Mouse (Mus musculus): ENCODE measurements around the gene Pold2.

Pold2 gene

DNA sequence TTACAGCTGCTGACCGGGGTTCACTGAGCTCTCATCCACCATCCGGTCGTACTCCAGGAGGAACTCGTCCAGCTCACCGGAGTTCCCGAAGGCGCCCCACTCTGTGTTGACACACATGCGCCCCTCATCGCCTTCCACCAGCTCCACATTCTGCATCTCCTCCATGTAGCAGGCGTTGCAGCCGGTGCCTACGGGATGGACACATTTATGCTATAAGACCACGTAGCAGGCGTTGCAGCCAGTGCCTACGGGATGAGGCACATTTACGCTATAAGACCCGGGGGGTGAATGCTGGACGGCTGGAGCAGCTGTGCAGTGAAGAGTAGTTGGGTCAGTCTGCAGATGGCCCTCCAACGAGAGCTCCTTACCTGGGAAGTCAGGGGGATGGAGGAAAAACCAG is 26.3 kb upstream of the Pold2 start:
- CTCF ChIA-PET: interaction anchor here in 3 of 4 experiments (0.5 to 4.3 kb wide), 5 partner anchors 11 to 753 kb away, joined by 3 to 26 read pairs (median 4); partner anchors contain the start of gene Ykt6 (in 1 of the 3)
- POLR2A ChIA-PET: interaction anchor here in 3 of 4 experiments (0.7 to 1.7 kb wide), 9 partner anchors 17 to 142 kb away, joined by 3 to 4 read pairs (median 3); partner anchors contain the start of genes Gck (in 1 of the 3) and Urgcp (in 1 of the 3)

DNA sequence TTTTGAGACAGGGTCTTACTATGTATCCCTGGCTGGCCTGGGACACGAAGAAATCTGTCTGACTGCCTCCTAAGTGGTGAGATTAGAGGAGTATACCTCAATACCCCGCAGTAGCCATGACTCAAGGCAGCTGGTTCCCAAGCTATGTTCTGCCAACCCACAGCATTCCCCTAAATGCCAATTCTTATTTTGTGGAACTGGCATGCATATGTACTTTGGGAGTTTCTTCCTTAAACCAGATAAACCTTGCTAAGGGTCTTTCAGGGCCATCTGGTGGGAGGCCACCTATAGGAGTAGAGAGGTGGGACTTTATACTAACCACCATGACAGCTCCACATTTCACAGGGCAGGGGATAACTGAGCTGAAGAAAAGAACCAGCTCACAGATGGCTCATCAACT is 25.8 kb upstream of the Pold2 start:
- ChIA-PET CTCF (interaction anchor here (0.5 to 4.3 kb wide), 6 partner anchors 10 to 753 kb away, joined by 3 to 26 read pairs (median 4); partner anchors contain the start of gene Ykt6 (in 1 of the 4)), POLR2A (interaction anchor here in 3 of 4 experiments (0.7 to 1.7 kb wide), 10 partner anchors 17 to 142 kb away, joined by 3 to 6 read pairs (median 3); partner anchors contain the start of genes Gck (in 1 of the 3) and Urgcp (in 1 of the 3))

DNA sequence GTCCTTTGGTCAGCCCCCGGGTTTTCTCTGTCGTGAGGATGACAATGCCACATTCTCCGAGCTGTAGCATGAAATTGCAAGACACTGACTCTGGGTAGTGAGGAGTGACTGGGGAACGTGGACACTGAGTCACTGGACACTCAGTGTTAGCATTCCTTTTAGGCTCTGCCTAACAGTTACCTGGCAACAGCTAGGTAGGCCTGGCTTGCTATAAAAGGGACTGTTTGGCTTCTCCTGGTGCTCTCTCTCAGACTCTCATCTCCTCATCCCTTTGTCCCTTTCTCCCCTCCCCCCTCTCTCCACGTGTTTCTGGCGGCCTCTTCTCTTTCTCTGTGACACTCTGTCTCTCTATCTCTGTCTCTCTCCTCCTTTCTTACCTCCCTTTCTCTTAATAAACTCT is 24.3 kb upstream of the Pold2 start:
- CTCF ChIA-PET: interaction anchor here (0.6 to 4.3 kb wide), 5 partner anchors 11 to 164 kb away, joined by 4 to 26 read pairs (median 5); no protein-coding TSS in a partner anchor
- POLR2A ChIA-PET: interaction anchor here in 3 of 4 experiments (0.6 to 1.2 kb wide), 6 partner anchors 13 to 803 kb away, joined by 3 to 5 read pairs (median 3); partner anchors contain the start of genes Dbnl (in 1 of the 3), Ewsr1 (in 1 of the 3), Pold2 (in 1 of the 3) and Rhbdd3 (in 1 of the 3)

DNA sequence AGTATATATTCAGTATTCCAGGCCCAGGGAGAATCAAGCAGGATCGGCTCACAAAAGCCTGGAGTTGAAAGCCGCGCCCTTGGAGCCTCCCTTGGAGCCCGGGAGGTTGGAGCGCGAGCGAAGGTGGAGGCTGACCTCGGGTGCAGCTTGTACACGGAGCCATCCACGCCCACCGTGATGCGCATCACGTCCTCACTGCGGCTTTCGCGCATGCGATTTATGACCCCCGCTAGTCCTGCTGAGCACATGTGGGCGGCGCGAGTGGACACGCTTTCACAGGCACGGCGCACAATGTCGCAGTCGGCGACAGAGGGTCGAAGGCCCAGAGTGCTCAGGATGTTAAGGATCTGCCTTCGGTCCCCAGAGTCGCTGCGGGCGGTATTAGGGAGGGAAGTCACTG is 23.9 kb upstream of the Pold2 start:
- ChIA-PET CTCF (interaction anchor here in 2 of 4 experiments (2.4 to 4.3 kb wide), 2 partner anchors 15 kb away, joined by 8 to 26 read pairs; no protein-coding TSS in a partner anchor), POLR2A (interaction anchor here in 2 of 4 experiments (0.6 to 1.8 kb wide), 5 partner anchors 16 to 622 kb away, joined by 3 to 5 read pairs (median 3); partner anchors contain the start of gene Pold2 (in 1 of the 2))

DNA sequence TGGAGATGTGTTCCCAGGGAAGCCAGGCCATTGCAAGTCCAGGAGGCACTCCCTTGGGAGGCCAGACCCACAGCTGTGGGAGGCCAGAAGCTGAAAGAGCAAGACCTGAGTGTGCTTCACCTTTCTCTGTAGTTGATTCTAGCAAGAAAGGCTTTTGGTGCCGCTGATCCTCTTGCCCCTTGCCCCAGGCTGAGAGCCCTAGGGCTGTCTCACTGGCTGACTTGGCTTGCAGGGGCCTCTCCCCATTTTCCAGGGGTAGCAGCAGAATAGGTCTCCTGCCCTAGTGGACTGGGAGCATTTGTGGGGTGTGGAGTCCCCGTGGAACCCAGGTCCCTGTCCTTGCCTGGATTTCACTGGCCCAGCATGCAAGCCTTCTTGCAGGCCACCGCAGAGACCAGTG is 23.2 kb upstream of the Pold2 start:
- ChIA-PET POLR2A (interaction anchor here in 2 of 4 experiments (0.8 to 1.8 kb wide), 6 partner anchors 9 to 140 kb away, joined by 3 to 5 read pairs (median 4); partner anchors contain the start of gene Pold2 (in 1 of the 2)), CTCF (interaction anchor here in 2 of 4 experiments (1.2 to 4.3 kb wide), 3 partner anchors 15 to 54 kb away, joined by 3 to 26 read pairs (median 8); partner anchors contain the start of gene Ykt6 (in 1 of the 2))

DNA sequence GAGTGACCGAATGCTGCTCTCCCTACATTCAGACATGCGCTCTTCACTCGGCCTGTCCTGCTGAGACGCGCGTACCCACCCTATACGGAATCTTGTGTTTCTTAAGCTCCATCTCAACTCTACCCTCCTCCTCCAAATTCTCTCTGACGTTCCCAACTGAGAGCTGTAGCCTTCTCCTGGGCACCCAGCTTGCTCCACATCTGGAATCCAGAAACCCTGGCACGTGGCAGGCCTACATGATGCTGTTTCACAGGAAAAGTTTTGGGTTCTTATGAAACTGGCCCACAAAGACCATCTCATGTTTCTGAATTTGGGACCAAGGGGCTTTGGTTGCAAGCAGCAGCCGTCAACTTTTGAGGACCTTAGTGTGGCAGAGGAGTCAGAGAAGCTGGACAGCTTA is 21.2 kb upstream of the Pold2 start:
- CTCF ChIA-PET: interaction anchor here in 2 of 4 experiments (1.2 to 5.5 kb wide), 4 partner anchors 10 to 54 kb away, joined by 3 to 48 read pairs (median 10); partner anchors contain the start of gene Pold2 (in 1 of the 2)
- POLR2A ChIA-PET: interaction anchor here in 1 of 4 experiments (0.7 to 3.4 kb wide), 2 partner anchors 14 to 20 kb away, joined by 3 to 20 read pairs; partner anchors contain the start of gene Pold2

DNA sequence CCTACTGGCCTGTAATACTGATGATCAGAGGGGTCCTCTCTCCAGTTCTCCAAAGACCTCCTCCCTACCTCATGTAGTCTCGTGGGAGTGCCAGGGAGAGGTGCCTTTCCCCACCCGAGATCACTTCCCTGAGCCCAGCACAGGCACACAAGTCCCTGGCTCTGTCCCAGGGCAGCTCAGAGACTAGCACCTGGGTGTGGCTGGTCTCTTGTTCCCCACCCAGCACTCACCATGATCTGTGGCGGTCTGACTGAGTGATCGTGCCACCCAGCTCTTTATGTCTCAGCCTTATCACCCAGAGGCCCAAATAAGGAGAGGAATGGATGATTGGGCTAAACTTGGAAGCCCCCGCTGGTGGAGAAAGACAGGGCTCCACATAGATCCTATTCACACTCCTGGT is 20.4 kb upstream of the Pold2 start, which contains the start of gene Myl7:
Gene Myl7, minus strand, starts transcription at position 252 of the 400 bp plus-strand sequence.
- ChIA-PET CTCF (interaction anchor here (0.6 to 5.5 kb wide), 13 partner anchors 8 to 198 kb away, joined by 3 to 51 read pairs (median 11); partner anchors contain the start of gene Pold2 (in 1 of the 4)), POLR2A (interaction anchor here in 2 of 4 experiments (0.6 to 3.4 kb wide), 14 partner anchors 8 to 575 kb away, joined by 3 to 20 read pairs (median 6); partner anchors contain the start of genes Dbnl (in 1 of the 2), Pold2 (in 1 of the 2) and Ykt6 (in 1 of the 2))

DNA sequence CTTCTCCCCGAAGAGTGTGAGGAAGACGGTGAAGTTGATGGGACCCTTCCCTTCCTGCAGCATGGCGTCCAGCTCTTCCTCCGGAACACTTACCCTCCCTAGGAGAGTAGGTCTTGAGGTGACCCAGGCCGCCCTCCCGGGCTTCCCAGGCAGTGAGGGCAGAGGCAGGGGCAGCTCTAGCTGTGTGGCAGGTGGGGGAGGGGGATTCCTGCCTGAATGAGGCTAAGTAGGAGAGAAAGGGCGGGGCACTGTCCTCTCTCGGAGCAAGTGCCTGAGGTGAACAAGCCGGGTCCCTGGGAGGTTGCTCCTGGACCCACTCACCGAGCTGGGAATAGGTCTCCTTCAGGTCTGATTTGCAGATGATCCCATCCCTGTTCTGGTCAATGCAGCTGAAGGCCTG is 19.7 kb upstream of the Pold2 start:
- ChIA-PET CTCF (interaction anchor here (0.7 to 5.5 kb wide), 20 partner anchors 9 to 109 kb away, joined by 3 to 51 read pairs (median 4); partner anchors contain the start of genes Gck (in 1 of the 4) and Pold2 (in 1 of the 4)), POLR2A (interaction anchor here (0.9 to 3.4 kb wide), 42 partner anchors 8 to 798 kb away, joined by 3 to 20 read pairs (median 4); partner anchors contain the start of genes Dbnl (in 2 of the 4), Pold2 (in 2 of the 4), Ykt6 (in 2 of the 4) and Aebp1 (in 1 of the 4))

DNA sequence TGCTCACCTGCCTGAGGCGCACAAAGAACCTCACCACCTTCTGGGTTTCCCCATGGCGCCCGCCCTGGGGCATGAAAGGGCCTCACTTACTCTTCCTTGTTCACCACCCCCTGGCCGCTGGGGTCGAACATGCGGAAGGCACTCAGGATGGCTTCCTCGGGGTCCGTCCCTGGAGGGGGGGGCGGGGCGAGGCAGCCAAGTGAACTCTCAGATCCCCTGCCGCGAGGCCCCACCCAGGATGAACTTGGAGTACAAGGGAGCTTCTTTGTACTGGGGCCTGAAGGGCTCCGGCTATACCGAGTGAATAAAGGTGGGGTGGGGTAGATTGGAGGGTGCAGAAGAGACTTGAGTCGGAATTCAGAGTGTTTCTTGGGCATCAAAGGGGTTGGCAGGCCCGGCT is 19.1 kb upstream of the Pold2 start:
- CTCF ChIA-PET: interaction anchor here (0.5 to 5.5 kb wide), 18 partner anchors 9 to 606 kb away, joined by 3 to 51 read pairs (median 5); partner anchors contain the start of genes Gck (in 1 of the 4) and Pold2 (in 1 of the 4)
- POLR2A ChIA-PET: interaction anchor here (0.6 to 3.4 kb wide), 44 partner anchors 9 to 797 kb away, joined by 3 to 20 read pairs (median 4); partner anchors contain the start of genes Dbnl (in 2 of the 4), Pold2 (in 2 of the 4), Aebp1 (in 1 of the 4) and Polm (in 1 of the 4)

DNA sequence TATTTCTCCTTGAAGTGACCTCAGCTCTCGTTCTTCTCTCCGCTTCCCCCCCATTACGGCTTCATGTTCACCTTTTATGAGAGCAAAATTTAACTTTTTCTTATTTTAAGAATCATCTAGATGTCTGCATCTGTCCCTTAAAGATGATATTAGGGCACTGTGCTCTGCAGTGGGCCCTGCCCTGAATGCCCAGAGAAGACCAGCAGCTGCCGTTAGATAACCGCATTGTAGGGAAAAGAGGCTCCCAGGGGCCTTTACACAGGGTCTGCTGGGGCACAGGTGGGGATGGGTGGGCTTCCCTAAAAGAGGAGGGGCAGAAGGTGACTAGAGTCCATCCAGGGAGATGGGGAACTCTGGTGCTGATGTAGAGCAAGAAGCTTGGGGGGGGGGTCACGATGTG is 15.7 kb upstream of the Pold2 start:
- ChIA-PET CTCF (interaction anchor here in 3 of 4 experiments (1.0 to 5.5 kb wide), 5 partner anchors 8 to 19 kb away, joined by 3 to 48 read pairs (median 4); no protein-coding TSS in a partner anchor), POLR2A (interaction anchor here in 2 of 4 experiments (1.1 to 1.5 kb wide), 2 partner anchors 12 to 132 kb away, joined by 4 read pairs; partner anchors contain the start of gene Urgcp (in 1 of the 2))

DNA sequence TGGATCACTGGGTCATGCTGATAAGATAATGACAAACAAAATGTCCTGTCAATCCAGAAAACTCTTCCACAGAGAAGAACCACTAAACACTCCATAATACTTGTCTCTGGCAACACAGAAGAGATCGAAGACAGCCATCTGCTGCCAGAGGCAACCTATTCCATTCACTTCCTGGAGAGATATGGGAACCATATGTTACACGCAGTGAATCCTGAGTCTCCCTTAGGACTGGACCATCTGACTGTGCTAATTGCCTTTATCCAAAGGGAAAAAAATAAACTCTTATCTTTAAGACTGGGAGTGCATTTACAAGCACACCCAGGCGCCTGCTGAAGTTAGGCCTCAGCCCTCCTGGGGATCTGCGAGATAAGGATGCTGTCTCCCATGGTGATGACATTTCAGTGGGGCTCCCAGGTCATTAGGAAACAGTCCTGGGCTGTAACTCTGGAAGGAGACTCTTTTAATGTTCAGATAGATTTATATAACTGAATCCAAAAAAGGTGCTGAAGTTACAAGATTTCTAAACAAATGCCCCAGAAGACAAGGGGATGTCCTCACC is 14.8 kb upstream of the Pold2 start:
- CTCF ChIA-PET: interaction anchor here in 2 of 4 experiments (1.0 to 2.2 kb wide), 2 partner anchors 11 to 13 kb away, joined by 3 to 7 read pairs; no protein-coding TSS in a partner anchor
- POLR2A ChIA-PET: interaction anchor here in 3 of 4 experiments (0.6 to 1.5 kb wide), 3 partner anchors 16 to 131 kb away, joined by 3 to 4 read pairs (median 3); partner anchors contain the start of gene Urgcp (in 1 of the 3)

DNA sequence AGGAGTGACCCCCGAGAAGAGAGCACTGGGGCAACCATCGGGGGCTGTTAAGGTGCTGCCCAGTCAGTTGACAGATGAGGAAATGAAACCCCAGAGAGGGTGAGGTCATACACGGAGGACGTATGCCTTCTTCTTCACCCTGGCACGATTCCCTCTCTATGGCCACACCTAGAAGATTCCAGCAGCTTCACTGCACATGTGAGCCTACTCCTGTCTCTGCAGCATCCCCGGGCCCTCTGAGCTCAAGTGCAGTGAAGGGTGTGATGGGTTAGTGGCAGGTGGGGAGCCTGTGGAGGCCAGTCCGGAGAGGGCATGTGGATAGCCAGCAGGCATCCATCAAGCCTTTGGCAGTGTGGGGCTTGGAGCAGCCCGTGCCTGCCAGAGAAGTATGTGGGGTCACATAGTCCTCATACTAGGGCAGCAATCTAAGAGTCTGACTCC is 14.1 kb upstream of the Pold2 start:
- POLR2A ChIA-PET: interaction anchor here in 3 of 4 experiments (0.6 to 1.7 kb wide), 4 partner anchors 12 to 91 kb away, joined by 3 read pairs; no protein-coding TSS in a partner anchor
- CTCF ChIA-PET: interaction anchor here in 3 of 4 experiments (1.1 to 2.2 kb wide), 3 partner anchors 12 to 21 kb away, joined by 3 to 7 read pairs (median 5); no protein-coding TSS in a partner anchor

DNA sequence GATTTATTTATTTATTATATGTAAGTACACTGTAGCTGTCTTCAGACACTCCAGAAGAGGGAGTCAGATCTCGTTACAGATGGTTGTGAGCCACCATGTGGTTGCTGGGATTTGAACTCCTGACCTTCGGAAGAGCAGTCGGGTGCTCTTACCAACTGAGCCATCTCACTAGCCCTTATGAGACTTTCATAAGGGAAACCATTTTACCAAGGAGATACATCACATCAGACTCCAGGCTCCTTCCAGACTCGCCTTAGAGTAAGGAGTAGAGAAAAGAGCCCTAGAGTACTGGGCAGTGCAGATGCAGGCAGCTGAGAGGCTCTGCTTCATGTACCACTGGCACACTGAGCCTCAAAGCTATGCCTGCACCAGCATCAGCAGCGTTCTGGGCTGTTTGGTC is 10.5 kb upstream of the Pold2 start:
- CTCF ChIA-PET: interaction anchor here in 1 of 4 experiments (1.7 kb wide), 1 partner anchor 11 kb away, joined by 3 read pairs; the partner anchor contains the start of gene Myl7
- POLR2A ChIA-PET: interaction anchor here in 1 of 4 experiments (1.2 kb wide), 1 partner anchor 11 kb away, joined by 3 read pairs; no protein-coding TSS in a partner anchor

DNA sequence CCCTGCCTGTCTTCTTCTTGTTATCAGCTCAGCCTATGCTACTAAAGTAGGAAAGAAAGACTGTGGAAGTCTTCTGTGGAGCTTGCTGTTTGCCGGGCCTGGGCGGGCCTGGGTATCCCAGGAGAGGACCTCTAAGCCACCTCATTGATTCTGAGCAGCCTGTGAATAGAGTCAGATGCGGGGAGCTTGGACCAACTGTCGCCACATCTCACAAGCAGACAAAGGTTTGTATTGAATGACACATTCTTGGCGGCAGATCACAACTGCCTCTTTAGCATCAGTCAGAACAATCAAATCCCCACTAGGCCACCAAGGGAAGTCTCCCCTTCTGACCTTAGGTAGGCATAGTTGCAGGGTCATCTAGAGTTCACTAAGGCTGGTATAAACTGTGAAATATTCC is 9.2 kb upstream of the Pold2 start:
- ChIA-PET CTCF (interaction anchor here (0.6 to 3.8 kb wide), 48 partner anchors 9 to 904 kb away, joined by 3 to 51 read pairs (median 7); partner anchors contain the start of genes Myl7 (in 2 of the 4), Pold2 (in 2 of the 4), Ykt6 (in 2 of the 4) and Aebp1 (in 1 of the 4)), POLR2A (interaction anchor here (0.5 to 2.2 kb wide), 16 partner anchors 8 to 125 kb away, joined by 3 to 12 read pairs (median 4); partner anchors contain the start of genes Urgcp (in 2 of the 4), Myl7 (in 1 of the 4), Pgam2 (in 1 of the 4) and Polm (in 1 of the 4))

DNA sequence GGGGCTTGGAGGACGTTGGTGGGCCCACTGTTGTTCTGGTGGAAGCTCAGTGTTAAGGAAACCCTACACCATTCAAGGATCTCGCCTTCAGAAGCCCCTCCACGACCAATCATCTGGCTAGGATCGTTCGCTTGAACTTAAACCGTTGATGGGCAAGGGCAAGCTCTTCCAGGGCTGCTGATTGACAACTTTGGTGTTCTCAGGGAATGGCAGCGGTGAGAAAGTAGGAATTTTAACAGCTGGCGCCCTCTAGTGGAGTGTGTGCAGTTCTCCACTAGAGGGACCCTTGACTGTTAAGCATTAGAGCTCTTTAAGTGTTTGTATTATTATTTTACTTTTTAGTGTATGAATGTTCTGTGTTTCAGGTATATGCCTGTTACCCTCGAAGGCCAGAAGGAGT is 8.1 kb upstream of the Pold2 start:
- ChIA-PET POLR2A (interaction anchor here (0.6 to 2.2 kb wide), 39 partner anchors 8 to 771 kb away, joined by 3 to 12 read pairs (median 4); partner anchors contain the start of genes Urgcp (in 3 of the 4), Dbnl (in 1 of the 4), Ddx56 (in 1 of the 4) and Mrps24 (in 1 of the 4)), CTCF (interaction anchor here (0.5 to 3.8 kb wide), 158 partner anchors 8 to 1292 kb away, joined by 3 to 51 read pairs (median 4); partner anchors contain the start of genes Dbnl (in 3 of the 4), Myl7 (in 3 of the 4), Pold2 (in 3 of the 4) and Aebp1 (in 2 of the 4))

DNA sequence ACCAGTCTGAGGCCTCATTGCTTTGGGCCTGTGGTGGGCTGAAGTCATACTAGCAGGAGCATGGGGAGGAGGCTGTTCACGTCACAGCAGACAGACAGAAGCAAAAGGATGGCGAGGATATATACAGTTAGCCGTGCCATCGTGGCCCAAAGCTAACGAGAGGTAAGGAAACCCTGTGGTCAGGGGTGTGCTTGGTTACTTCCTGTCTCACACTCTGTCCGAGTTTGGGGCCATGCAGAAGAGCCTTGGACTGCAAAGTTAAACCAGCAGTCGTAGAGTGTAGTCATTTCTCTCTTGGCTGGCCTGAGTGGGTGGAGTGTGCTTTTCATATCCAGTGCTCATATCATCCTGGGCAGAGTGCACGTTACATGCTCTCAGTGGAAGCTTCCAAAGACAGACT is 4.4 kb upstream of the Pold2 start:
- POLR2A ChIA-PET: interaction anchor here in 2 of 4 experiments (0.9 to 1.6 kb wide), 6 partner anchors 12 to 95 kb away, joined by 3 to 4 read pairs (median 3); partner anchors contain the start of gene Dbnl (in 1 of the 2)
- CTCF ChIA-PET: interaction anchor here in 1 of 4 experiments (0.6 to 1.2 kb wide), 3 partner anchors 73 to 764 kb away, joined by 3 to 5 read pairs (median 4); partner anchors contain the start of gene Ykt6

Measured in embryonic stem cell, embryonic (primary cell).